Mouse (Mus musculus): ENCODE measurements around the gene Gm10310.
"Not testable (repeated sequence)": the region's sequence is repeated elsewhere in the genome, so short reads cannot be mapped to it uniquely, and the experiment has no call there.

The Gm10310 gene

DNA sequence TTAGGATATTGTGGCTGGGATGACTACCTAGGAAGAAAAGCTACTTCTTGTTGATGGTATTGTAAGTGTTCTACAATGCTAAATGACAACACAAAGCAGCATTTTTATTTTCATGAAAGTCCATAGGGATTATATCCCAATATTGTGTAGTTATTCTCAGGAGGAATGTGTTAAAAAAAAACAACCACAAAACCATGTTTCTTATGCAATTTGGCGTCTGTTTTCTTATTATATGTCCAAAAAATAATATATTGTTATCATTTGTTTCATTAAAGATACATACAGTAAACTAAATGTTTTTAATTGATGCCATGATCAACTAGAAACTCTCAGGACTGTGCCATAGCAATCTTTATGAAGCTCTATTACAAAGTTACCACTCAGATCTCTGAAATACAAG is at the start of gene Gm10310:
Gene Gm10310 (minus strand): TSS at position 101 of the 400 bp plus-strand sequence.
- DNase-seq (ENCODE audit: low spot score): not testable (repeated sequence)

- DNase-seq (ENCODE audit: low spot score): no peak
Measured at GRCm38 (mm10) chr10:130030048-130030447, 45.2 kb upstream of the Gm10310 start, which contains the start of gene Olfr821. Gene Olfr821 (plus strand): TSS chr10:130030348.

DNA sequence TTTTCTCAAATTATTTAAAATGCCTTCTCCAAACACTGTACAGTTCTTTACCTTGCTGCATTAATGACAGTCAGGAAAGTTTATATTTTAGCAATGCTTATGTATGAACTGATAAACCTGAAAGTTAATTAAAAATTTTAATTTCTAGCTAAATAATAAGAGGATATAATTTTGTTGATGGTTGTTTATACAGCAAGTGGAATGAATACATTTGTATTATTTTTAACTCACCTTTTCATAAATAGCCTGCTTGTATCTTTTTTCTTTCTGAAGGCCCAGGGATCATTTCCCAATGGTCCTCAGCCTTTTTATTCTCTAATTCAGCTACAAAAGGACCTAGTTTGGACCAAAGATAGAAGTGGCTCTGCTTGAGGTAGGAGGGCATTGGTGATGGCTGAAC is 27.5 kb upstream of the Gm10310 start, which contains the start of gene Olfr820:
Gene Olfr820 (plus strand): TSS at position 301 of the 400 bp plus-strand sequence.
- no peak for DNase-seq (ENCODE audit: low spot score)

GRCm38 (mm10) chr10:130005366-130005765 is 20.5 kb upstream of the Gm10310 start:
- DNase-seq (ENCODE audit: low spot score): not testable (repeated sequence)

DNA sequence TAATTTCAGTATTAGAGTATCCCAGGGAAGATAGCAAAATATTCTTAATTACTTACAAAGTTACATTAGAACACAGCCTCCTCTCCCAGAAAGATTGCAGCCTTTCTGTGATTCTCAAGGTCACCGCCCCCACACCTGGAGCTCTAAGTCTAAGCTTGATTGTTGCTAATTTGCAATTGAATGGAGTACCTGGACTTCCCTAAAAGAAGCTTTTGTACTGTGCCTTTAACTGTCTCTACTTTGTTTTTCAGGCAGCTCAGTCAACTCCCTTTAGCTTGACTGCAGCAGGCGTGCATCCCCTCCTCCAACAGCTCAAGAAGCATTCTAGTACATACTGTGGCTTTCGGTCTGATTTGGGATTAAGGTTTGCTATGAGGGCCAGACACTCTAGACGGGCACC is 19.2 kb upstream of the Gm10310 start:
- not testable (repeated sequence) for DNase-seq (ENCODE audit: low spot score)

GRCm38 (mm10) chr10:129981867-129982266 is 3.0 kb downstream of the Gm10310 start:
- not testable (repeated sequence) for DNase-seq (ENCODE audit: low spot score)

DNA sequence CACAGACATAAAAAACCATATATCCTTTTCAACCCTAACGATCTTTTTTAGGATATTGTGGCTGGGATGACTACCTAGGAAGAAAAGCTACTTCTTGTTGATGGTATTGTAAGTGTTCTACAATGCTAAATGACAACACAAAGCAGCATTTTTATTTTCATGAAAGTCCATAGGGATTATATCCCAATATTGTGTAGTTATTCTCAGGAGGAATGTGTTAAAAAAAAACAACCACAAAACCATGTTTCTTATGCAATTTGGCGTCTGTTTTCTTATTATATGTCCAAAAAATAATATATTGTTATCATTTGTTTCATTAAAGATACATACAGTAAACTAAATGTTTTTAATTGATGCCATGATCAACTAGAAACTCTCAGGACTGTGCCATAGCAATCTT is 8.8 kb downstream of the Gm10310 start, which contains the start of gene Olfr247:
Gene Olfr247 (minus strand): TSS at position 101 of the 400 bp plus-strand sequence.
- DNase-seq (ENCODE audit: low spot score): not testable (repeated sequence)

DNA sequence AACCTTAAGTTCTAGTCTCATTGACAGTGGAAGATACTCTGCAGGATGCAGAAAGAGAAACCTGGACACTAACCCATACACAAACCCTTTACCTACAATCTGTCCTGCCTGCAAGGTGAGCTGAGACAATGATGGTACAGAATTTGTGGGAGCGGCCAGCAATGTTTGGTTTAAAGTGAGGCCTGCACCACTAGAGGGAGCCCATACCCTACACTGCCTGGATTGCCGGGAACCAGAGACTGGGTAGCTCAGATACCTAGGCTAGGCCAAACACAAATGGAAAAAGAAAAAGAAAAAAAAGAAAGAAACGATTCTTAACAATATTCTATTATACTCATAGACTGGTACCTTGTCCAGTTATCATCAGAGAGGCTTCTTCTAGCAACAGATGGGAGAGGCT is 11.9 kb downstream of the Gm10310 start:
- DNase-seq (ENCODE audit: low spot score): not testable (repeated sequence)

GRCm38 (mm10) chr10:129967166-129967565 is 17.7 kb downstream of the Gm10310 start, which contains the start of gene Olfr819:
Gene Olfr819 (minus strand): TSS chr10:129967266.
- not testable (repeated sequence) for DNase-seq (ENCODE audit: low spot score)

- not testable (repeated sequence) for DNase-seq (ENCODE audit: low spot score)
Measured at GRCm38 (mm10) chr10:129966232-129966631, 18.6 kb downstream of the Gm10310 start.

DNA sequence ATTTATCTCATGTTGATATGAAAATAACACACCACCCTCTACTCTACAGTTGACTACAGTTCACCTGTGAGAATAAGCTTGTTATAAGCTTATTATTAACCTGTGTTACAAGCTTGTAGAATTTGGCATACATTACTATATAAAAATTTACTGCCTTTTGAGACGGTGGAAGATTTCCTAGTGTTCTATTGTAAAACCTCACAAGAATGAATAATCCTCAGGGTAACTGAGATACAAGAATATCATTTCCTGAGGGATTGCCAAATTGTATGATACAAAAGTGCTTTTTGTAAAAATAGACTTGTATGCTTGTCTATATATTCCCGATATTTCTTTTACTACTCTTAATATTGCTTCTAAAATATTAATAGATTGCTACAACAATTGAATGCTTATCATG is 35.9 kb downstream of the Gm10310 start, which contains the start of gene Olfr818:
Gene Olfr818 (minus strand): TSS at position 101 of the 400 bp plus-strand sequence.
- no peak for DNase-seq (ENCODE audit: low spot score)
